Mouse (Mus musculus): Measurements from ENCODE around the gene Ccdc130. TPM values are rescaled to one million over a fixed set of nuclear protein-coding genes. Genes with fewer than 3 reads are reported as not detected.

Gene Ccdc130
- polyA plus RNA-seq, 1 experiment from 2014 or later, result 21.0 TPM

GRCm38 (mm10) chr8:84233055-84233454 lies 37.1 kb downstream of the Ccdc130 start:
- DNase-seq (ENCODE audit: low spot score), result no peak
- H3K4me3 ChIP-seq (ENCODE audit: low read depth, low read length), result no peak overlapping the region
- H3K4me2 ChIP-seq (ENCODE audit: low read depth, low read length, severe bottlenecking), result no peak overlapping the region
- no peaks in the 10 kb centered on the region for H3K4me1 ChIP-seq (replicated peaks; ENCODE audit: control insufficient read depth, insufficient read depth, low read length)
- peaks cover 20% of the 10 kb centered on the region for H3K36me3 ChIP-seq (ENCODE audit: control insufficient read depth, insufficient read depth, low read length)
- WGBS, result 90% methylated on average over 2 of the region's 2 CpGs
- ATAC-seq (replicated peaks; ENCODE audit: low FRiP score), result no peak
- no peak overlapping the region for H3K27ac ChIP-seq (ENCODE audit: low read depth, low read length)
- H3K27me3 ChIP-seq (ENCODE audit: control insufficient read depth, insufficient read depth, low read length), result no peaks in the 10 kb centered on the region
- no peaks in the 10 kb centered on the region for H3K9me3 ChIP-seq (ENCODE audit: control insufficient read depth, low read length)
- H3K9ac ChIP-seq (ENCODE audit: low read length), result no peak overlapping the region

- DNase-seq (ENCODE audit: low spot score), result no peak
- WGBS, result 73% methylated on average over 17 of the region's 17 CpGs
These were observed 39.4 kb downstream of the Ccdc130 start for GRCm38 (mm10) chr8:84230735-84231134.

GRCm38 (mm10) chr8:84223322-84224029 lies 46.7 kb downstream of the Ccdc130 start:
- Histone ChIP-seq H3K9me3 (ENCODE audit: control insufficient read depth, low read length) (no peaks in the 10 kb centered on the region), H3K4me1 (replicated peaks; ENCODE audit: control insufficient read depth, insufficient read depth, low read length) (no peaks in the 10 kb centered on the region), H3K27ac (ENCODE audit: low read depth, low read length) (no peak overlapping the region), H3K27me3 (ENCODE audit: control insufficient read depth, insufficient read depth, low read length) (no peaks in the 10 kb centered on the region), H3K36me3 (ENCODE audit: control insufficient read depth, insufficient read depth, low read length) (peaks cover 13% of the 10 kb centered on the region; the same call in 1 of the 2 replicates), H3K9ac (ENCODE audit: low read length) (no peak overlapping the region), H3K4me3 (ENCODE audit: low read depth, low read length) (no peak overlapping the region), H3K4me2 (ENCODE audit: low read depth, low read length, severe bottlenecking) (no peak overlapping the region)
- DNase-seq (ENCODE audit: low spot score) (no peak), ATAC-seq (replicated peaks; ENCODE audit: low FRiP score) (no peak)
- 74% methylated on average over 21 of the region's 21 CpGs for WGBS

More at GRCm38 (mm10) chr8:84230735-84231134, 39.4 kb downstream of the Ccdc130 start:
- Histone ChIP-seq H3K27me3 (ENCODE audit: control insufficient read depth, insufficient read depth, low read length) (no peaks in the 10 kb centered on the region), H3K4me3 (ENCODE audit: low read depth, low read length) (no peak overlapping the region), H3K9ac (ENCODE audit: low read length) (no peak overlapping the region), H3K36me3 (ENCODE audit: control insufficient read depth, insufficient read depth, low read length) (peaks cover 23% of the 10 kb centered on the region), H3K4me2 (ENCODE audit: low read depth, low read length, severe bottlenecking) (no peak overlapping the region), H3K4me1 (replicated peaks; ENCODE audit: control insufficient read depth, insufficient read depth, low read length) (no peaks in the 10 kb centered on the region), H3K27ac (ENCODE audit: low read depth, low read length) (no peak overlapping the region), H3K9me3 (ENCODE audit: control insufficient read depth, low read length) (no peaks in the 10 kb centered on the region)
- ATAC-seq (replicated peaks; ENCODE audit: low FRiP score), result no peak

DNA sequence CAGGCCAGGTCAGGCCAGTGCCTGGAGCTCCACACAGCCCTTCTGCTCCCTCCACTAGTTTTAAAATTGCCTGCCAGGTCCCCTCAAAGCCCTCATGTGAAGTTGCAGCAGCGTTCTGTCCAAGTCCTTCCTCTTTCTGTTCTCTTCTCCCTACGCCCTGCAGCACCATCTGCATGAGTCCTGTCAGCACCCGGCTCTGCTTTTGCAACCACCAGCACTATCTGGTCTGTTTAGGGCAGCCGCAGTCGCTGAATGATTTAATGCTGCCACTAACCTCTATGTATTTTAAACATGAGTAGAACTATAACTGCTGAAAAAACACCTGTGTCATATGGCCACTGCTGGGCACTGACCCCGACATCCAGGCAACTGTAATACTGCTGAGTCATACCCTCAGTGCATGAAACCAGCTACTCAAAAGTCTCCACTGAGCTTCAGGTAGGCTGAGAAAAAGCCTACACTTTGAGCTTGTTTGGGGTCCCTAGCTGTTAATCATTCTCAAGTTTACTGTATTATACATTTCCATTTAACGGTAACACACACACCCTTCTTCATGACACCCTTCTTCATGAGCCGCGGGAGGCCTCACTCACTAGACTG lies 47.5 kb downstream of the Ccdc130 start:
- H3K4me3 ChIP-seq (ENCODE audit: low read depth, low read length), result no peak overlapping the region
- 93% methylated on average over 9 of the region's 9 CpGs for WGBS
- no peak overlapping the region for H3K27ac ChIP-seq (ENCODE audit: low read depth, low read length)
- no peak overlapping the region for H3K9ac ChIP-seq (ENCODE audit: low read length)
- H3K4me2 ChIP-seq (ENCODE audit: low read depth, low read length, severe bottlenecking), result no peak overlapping the region
- DNase-seq (ENCODE audit: low spot score), result no peak
- ATAC-seq (replicated peaks; ENCODE audit: low FRiP score), result no peak
- no peaks in the 10 kb centered on the region for H3K9me3 ChIP-seq (ENCODE audit: control insufficient read depth, low read length)
- no peaks in the 10 kb centered on the region for H3K4me1 ChIP-seq (replicated peaks; ENCODE audit: control insufficient read depth, insufficient read depth, low read length)
- H3K27me3 ChIP-seq (ENCODE audit: control insufficient read depth, insufficient read depth, low read length), result no peaks in the 10 kb centered on the region
- H3K36me3 ChIP-seq (ENCODE audit: control insufficient read depth, insufficient read depth, low read length), result peaks cover 12% of the 10 kb centered on the region; the same call in 1 of the 2 replicates

- Histone ChIP-seq H3K4me1 (replicated peaks; ENCODE audit: control insufficient read depth, insufficient read depth, low read length) (no peaks in the 10 kb centered on the region), H3K36me3 (ENCODE audit: control insufficient read depth, insufficient read depth, low read length) (peaks cover 16% of the 10 kb centered on the region), H3K9ac (ENCODE audit: low read length) (no peak overlapping the region), H3K9me3 (ENCODE audit: control insufficient read depth, low read length) (no peaks in the 10 kb centered on the region), H3K4me3 (ENCODE audit: low read depth, low read length) (no peak overlapping the region), H3K4me2 (ENCODE audit: low read depth, low read length, severe bottlenecking) (no peak overlapping the region), H3K27ac (ENCODE audit: low read depth, low read length) (no peak overlapping the region), H3K27me3 (ENCODE audit: control insufficient read depth, insufficient read depth, low read length) (no peaks in the 10 kb centered on the region)
- no peak for ATAC-seq (replicated peaks; ENCODE audit: low FRiP score)
- WGBS, result 92% methylated on average over 7 of the region's 7 CpGs
- no peak for DNase-seq (ENCODE audit: low spot score)
These were observed 50.1 kb downstream of the Ccdc130 start for GRCm38 (mm10) chr8:84220105-84220504.

GRCm38 (mm10) chr8:84218143-84218542 lies 52.0 kb downstream of the Ccdc130 start:
- Histone ChIP-seq H3K9ac (ENCODE audit: low read length) (no peak overlapping the region), H3K36me3 (ENCODE audit: control insufficient read depth, insufficient read depth, low read length) (peaks cover 18% of the 10 kb centered on the region), H3K4me3 (ENCODE audit: low read depth, low read length) (no peak overlapping the region), H3K4me1 (replicated peaks; ENCODE audit: control insufficient read depth, insufficient read depth, low read length) (no peaks in the 10 kb centered on the region), H3K9me3 (ENCODE audit: control insufficient read depth, low read length) (no peaks in the 10 kb centered on the region), H3K27me3 (ENCODE audit: control insufficient read depth, insufficient read depth, low read length) (no peaks in the 10 kb centered on the region), H3K27ac (ENCODE audit: low read depth, low read length) (no peak overlapping the region), H3K4me2 (ENCODE audit: low read depth, low read length, severe bottlenecking) (no peak overlapping the region)
- ATAC-seq (replicated peaks; ENCODE audit: low FRiP score) (no peak), DNase-seq (ENCODE audit: low spot score) (no peak)
- 91% methylated on average over 5 of the region's 5 CpGs for WGBS

- peaks cover 18% of the 10 kb centered on the region for H3K36me3 ChIP-seq (ENCODE audit: control insufficient read depth, insufficient read depth, low read length)
- H3K4me3 ChIP-seq (ENCODE audit: low read depth, low read length), result no peak overlapping the region
These were observed 53.0 kb downstream of the Ccdc130 start for GRCm38 (mm10) chr8:84217206-84217605.

GRCm38 (mm10) chr8:84213277-84213676 lies 56.9 kb downstream of the Ccdc130 start:
- H3K4me2 ChIP-seq (ENCODE audit: low read depth, low read length, severe bottlenecking), result no peak overlapping the region

More at GRCm38 (mm10) chr8:84217206-84217605, 53.0 kb downstream of the Ccdc130 start:
- ATAC-seq (replicated peaks; ENCODE audit: low FRiP score), result no peak
- H3K9me3 ChIP-seq (ENCODE audit: control insufficient read depth, low read length), result no peaks in the 10 kb centered on the region
- no peak overlapping the region for H3K9ac ChIP-seq (ENCODE audit: low read length)
- WGBS, result 95% methylated on average over 11 of the region's 11 CpGs
- DNase-seq (ENCODE audit: low spot score), result no peak
- H3K4me1 ChIP-seq (replicated peaks; ENCODE audit: control insufficient read depth, insufficient read depth, low read length), result no peaks in the 10 kb centered on the region
- no peaks in the 10 kb centered on the region for H3K27me3 ChIP-seq (ENCODE audit: control insufficient read depth, insufficient read depth, low read length)
- no peak overlapping the region for H3K27ac ChIP-seq (ENCODE audit: low read depth, low read length)
- no peak overlapping the region for H3K4me2 ChIP-seq (ENCODE audit: low read depth, low read length, severe bottlenecking)

More at GRCm38 (mm10) chr8:84213277-84213676, 56.9 kb downstream of the Ccdc130 start:
- H3K4me3 ChIP-seq (ENCODE audit: low read depth, low read length), result no peak overlapping the region
- H3K4me1 ChIP-seq (replicated peaks; ENCODE audit: control insufficient read depth, insufficient read depth, low read length), result 0 out of 2 replicates have a peak, but pooled peaks cover 3% of the 10 kb centered on the region
- H3K27ac ChIP-seq (ENCODE audit: low read depth, low read length), result no peak overlapping the region
- DNase-seq (ENCODE audit: low spot score), result no peak
- no peak overlapping the region for H3K9ac ChIP-seq (ENCODE audit: low read length)
- H3K36me3 ChIP-seq (ENCODE audit: control insufficient read depth, insufficient read depth, low read length), result peaks cover 13% of the 10 kb centered on the region
- WGBS, result 94% methylated on average over 4 of the region's 4 CpGs
- no peak for ATAC-seq (replicated peaks; ENCODE audit: low FRiP score)
- H3K9me3 ChIP-seq (ENCODE audit: control insufficient read depth, low read length), result no peaks in the 10 kb centered on the region
- no peaks in the 10 kb centered on the region for H3K27me3 ChIP-seq (ENCODE audit: control insufficient read depth, insufficient read depth, low read length)
